25 mouse cellular contexts compared by ENCODE assay signal in genomic region chr4:155463611-155464010, GRCm38 (mm10). TPM values are rescaled to one million over a fixed set of nuclear protein-coding genes. Genes with fewer than 3 reads are reported as not detected.
"Had no signal": no experiment of that assay in that cellular context is flagged by ENCODE, and none has a peak within 500 bp of the region (broad histone marks: within the 10 kb centered on the region; RNA-seq: fewer than 3 reads in every experiment).

No protein-coding gene starts in this region.

- ATAC-seq: forebrain, postnatal 0 days; hindbrain, postnatal 0 days; intestine, embryonic 16.5 days; liver, embryonic 12.5 days had no signal

- H3K9me3 ChIP-seq: heart, embryonic 12.5 days; hindbrain, embryonic 13.5 days; hindbrain, embryonic 15.5 days; kidney, embryonic 15.5 days; limb, embryonic 13.5 days; limb, embryonic 15.5 days; liver, embryonic 12.5 days had no signal

- H3K27ac ChIP-seq: heart, adult 2 months; hindbrain, embryonic 13.5 days; hindbrain, embryonic 15.5 days; hindbrain, postnatal 0 days; kidney, embryonic 15.5 days; kidney, postnatal 0 days; limb, embryonic 13.5 days; limb, embryonic 15.5 days; liver, embryonic 12.5 days had no signal

- H3K27me3 ChIP-seq: hindbrain, embryonic 13.5 days; hindbrain, embryonic 15.5 days; kidney, embryonic 15.5 days; limb, embryonic 13.5 days; limb, embryonic 15.5 days had no signal

- DNase-seq: forebrain, postnatal 0 days; gastrocnemius, postnatal 10 days; gastrocnemius, postnatal 36 days; heart, postnatal 10 days; kidney, adult 11 months; kidney, postnatal 14 days; layer of hippocampus, adult 9-11 months; layer of hippocampus, postnatal 36 days; left cerebral cortex, postnatal 4 days had no signal

- H3K4me3 ChIP-seq: heart, adult 2 months; heart, embryonic 12.5 days; hindbrain, embryonic 13.5 days; hindbrain, embryonic 15.5 days; kidney, embryonic 15.5 days; limb, embryonic 13.5 days; limb, embryonic 15.5 days; liver, embryonic 12.5 days had no signal

- H3K4me1 ChIP-seq: heart, embryonic 12.5 days; hindbrain, embryonic 13.5 days; hindbrain, embryonic 15.5 days; limb, embryonic 13.5 days; limb, embryonic 15.5 days; liver, embryonic 12.5 days had no signal

- H3K4me2 ChIP-seq: heart, embryonic 12.5 days; hindbrain, embryonic 13.5 days; hindbrain, embryonic 15.5 days; kidney, embryonic 15.5 days; limb, embryonic 13.5 days; limb, embryonic 15.5 days; liver, embryonic 12.5 days had no signal

- H3K9ac ChIP-seq: forebrain, postnatal 0 days; heart, embryonic 12.5 days; hindbrain, embryonic 13.5 days; hindbrain, embryonic 15.5 days; kidney, embryonic 15.5 days; limb, embryonic 13.5 days; limb, embryonic 15.5 days; liver, embryonic 12.5 days had no signal

- H3K36me3 ChIP-seq: heart, embryonic 12.5 days; hindbrain, embryonic 13.5 days; hindbrain, embryonic 15.5 days; kidney, embryonic 15.5 days; limb, embryonic 13.5 days; limb, embryonic 15.5 days; liver, embryonic 12.5 days had no signal

RNA-seq across cellular contexts. Expression of gene Tmem52, which starts 5.3 kb away (rescaled TPM):
- total RNA-seq: hematopoietic stem cell, adult 5-6 weeks; left cerebral cortex, postnatal 4 days; liver, adult 2 months had no signal
- polyA plus RNA-seq: heart, embryonic 12.5 days; heart, embryonic 14.5 days; heart, embryonic 16.5 days; hindbrain, embryonic 13.5 days; limb, embryonic 11.5 days; limb, embryonic 13.5 days; liver, adult 2 months; liver, embryonic 12.5 days had no signal
